Mouse (Mus musculus): Measurements from ENCODE around the gene Immp1l. TPM values are rescaled to one million over a fixed set of nuclear protein-coding genes. Genes with fewer than 3 reads are reported as not detected.

Gene Immp1l
- 106 TPM in 2 replicates for polyA plus RNA-seq (2015; fragmentation: Nextera tagmentation; extraction: Ambion mirVana)

DNA sequence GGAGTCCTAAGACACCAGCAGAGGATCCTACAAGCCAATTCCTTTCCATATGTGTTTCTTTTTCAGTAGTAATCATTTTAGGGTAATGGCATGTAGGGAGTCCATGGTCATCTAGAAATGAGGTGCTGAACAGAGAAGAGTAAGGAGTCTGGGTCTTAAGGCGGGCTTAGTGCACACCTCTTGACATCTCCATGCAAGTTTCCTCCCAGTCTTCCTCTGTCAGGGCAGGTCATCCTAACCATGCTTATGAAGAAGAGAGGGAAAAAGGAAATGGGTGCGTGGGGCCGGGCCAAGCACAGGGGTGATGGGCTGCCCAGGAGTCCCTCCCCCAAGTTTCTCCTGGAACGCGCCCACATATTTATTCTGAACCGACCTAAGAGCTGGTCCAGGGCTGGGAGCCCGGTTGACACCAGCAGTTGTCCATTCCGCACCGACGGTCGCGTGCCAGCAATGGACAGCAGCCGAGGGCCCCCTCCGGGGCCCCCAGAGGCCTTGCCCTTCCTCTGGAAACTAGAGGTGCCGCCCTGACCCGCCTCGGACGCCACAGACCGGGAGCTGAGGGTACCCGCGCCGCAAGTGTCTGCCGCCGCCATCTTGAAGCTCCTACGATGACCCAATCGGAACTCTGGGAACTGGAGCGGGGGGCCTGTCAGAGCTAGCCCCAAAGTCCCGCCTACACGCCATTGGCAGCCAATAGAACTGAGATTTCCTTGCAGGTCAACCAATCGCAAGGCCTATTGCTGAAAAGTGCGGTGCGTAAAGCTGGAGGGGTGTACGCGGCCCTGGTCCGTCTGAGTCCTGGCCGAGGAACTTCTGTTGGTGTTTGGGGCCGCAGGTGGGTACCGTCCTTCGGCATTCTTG lies at the start of gene Immp1l, which contains the start of gene Elp4:
Immp1l (plus strand) TSS at position 743 of the 861 bp plus-strand sequence.
Elp4 (minus strand) TSS at position 669 of the 861 bp plus-strand sequence.
- Histone ChIP-seq H3K4me2 (replicated peaks; ENCODE audit: low read depth) (peak within 1 kb of the TSS; percentile 68), H3K36me3 (ENCODE audit: control insufficient read depth, insufficient read depth, low read length) (no peaks in the 10 kb centered on the region), H3K4me1 (replicated peaks; ENCODE audit: control insufficient read depth, insufficient read depth) (no peaks in the 10 kb centered on the region), H3K27me3 (ENCODE audit: control insufficient read depth, insufficient read depth, low read length) (no peaks in the 10 kb centered on the region), H3K9me3 (ENCODE audit: control insufficient read depth, low read length) (no peaks in the 10 kb centered on the region), H3K27ac (replicated peaks) (0 out of 2 replicates have a peak within 1 kb of the TSS, but pooled peaks have one; percentile 67), H3K4me3 (ENCODE audit: low read depth, low read length) (peak within 1 kb of the TSS; percentile 93), H3K9ac (ENCODE audit: low read length) (peak within 1 kb of the TSS; percentile 81)
- under 1% methylated on average over 39 of the region's 39 CpGs for WGBS
- peak; percentile 100 for ATAC-seq (ENCODE audit: low FRiP score, low TSS enrichment)
- TF ChIP-seq CTCF (IDR thresholded peaks at IDR 0.05; ENCODE audit: low read depth) (no peak), EP300 (optimal IDR thresholded peaks at IDR 0.05) (peak; percentile 74)
- DNase-seq (ENCODE audit: low spot score), result peak; percentile 95

DNA sequence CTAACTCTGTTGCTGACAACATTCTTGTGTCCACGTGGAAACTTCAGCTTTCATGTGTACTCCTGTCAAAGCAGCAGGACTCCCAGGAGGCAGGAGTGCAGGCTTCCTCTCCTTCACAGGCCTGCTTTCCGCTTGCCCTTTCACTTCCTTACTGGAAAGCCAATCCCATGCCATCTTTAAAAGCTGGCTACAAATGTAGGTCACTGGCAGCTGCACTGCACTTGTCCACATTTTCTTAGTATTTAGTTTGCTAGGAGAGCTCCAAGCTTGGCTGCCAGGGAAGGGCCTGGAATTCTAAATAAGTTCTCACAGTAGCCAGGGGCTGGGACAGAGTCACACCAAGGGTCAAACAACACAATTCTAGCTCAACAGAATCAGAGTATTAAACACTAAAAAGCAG lies 49.7 kb upstream of the Immp1l start:
- Histone ChIP-seq H3K27ac (replicated peaks) (no peak overlapping the region), H3K27me3 (ENCODE audit: control insufficient read depth, insufficient read depth, low read length) (no peaks in the 10 kb centered on the region), H3K9me3 (ENCODE audit: control insufficient read depth, low read length) (no peaks in the 10 kb centered on the region), H3K4me2 (replicated peaks; ENCODE audit: low read depth) (no peak overlapping the region), H3K36me3 (ENCODE audit: control insufficient read depth, insufficient read depth, low read length) (no peaks in the 10 kb centered on the region), H3K4me1 (replicated peaks; ENCODE audit: control insufficient read depth, insufficient read depth) (no peaks in the 10 kb centered on the region), H3K4me3 (ENCODE audit: low read depth, low read length) (no peak overlapping the region), H3K9ac (ENCODE audit: low read length) (no peak overlapping the region)
- DNase-seq (ENCODE audit: low spot score) (no peak), ATAC-seq (ENCODE audit: low FRiP score, low TSS enrichment) (no peak)
- 51% methylated on average over 2 of the region's 2 CpGs for WGBS
- TF ChIP-seq EP300 (optimal IDR thresholded peaks at IDR 0.05) (no peak), CTCF (IDR thresholded peaks at IDR 0.05; ENCODE audit: low read depth) (no peak)

DNA sequence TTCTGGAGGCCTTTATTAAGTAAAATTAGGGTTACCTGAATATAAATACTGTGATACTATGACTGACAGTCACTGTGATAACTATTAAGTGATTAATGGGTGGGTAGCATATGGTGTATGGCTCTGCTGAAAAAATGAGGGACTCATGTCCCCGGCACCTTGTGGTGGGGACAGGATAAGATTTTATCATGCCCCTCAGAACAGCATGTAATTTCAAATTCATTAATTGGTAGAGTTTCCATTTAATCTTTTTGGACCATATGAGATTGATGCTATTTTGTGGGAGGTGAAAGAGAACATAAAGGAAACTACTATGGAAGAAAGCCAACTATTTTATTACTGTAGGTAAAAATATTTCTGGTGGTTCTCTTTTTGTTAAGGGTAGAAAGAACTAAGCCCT lies 31.0 kb upstream of the Immp1l start:
- DNase-seq (ENCODE audit: low spot score), result no peak
- ATAC-seq (ENCODE audit: low FRiP score, low TSS enrichment), result no peak
- Histone ChIP-seq H3K9me3 (ENCODE audit: control insufficient read depth, low read length) (no peaks in the 10 kb centered on the region), H3K4me1 (replicated peaks; ENCODE audit: control insufficient read depth, insufficient read depth) (no peaks in the 10 kb centered on the region), H3K27ac (replicated peaks) (no peak overlapping the region), H3K9ac (ENCODE audit: low read length) (no peak overlapping the region), H3K4me2 (replicated peaks; ENCODE audit: low read depth) (no peak overlapping the region), H3K4me3 (ENCODE audit: low read depth, low read length) (no peak overlapping the region), H3K27me3 (ENCODE audit: control insufficient read depth, insufficient read depth, low read length) (no peaks in the 10 kb centered on the region), H3K36me3 (ENCODE audit: control insufficient read depth, insufficient read depth, low read length) (no peaks in the 10 kb centered on the region)
- 85% methylated on average over 1 of the region's 1 CpGs for WGBS
- TF ChIP-seq CTCF (IDR thresholded peaks at IDR 0.05; ENCODE audit: low read depth) (no peak), EP300 (optimal IDR thresholded peaks at IDR 0.05) (no peak)

DNA sequence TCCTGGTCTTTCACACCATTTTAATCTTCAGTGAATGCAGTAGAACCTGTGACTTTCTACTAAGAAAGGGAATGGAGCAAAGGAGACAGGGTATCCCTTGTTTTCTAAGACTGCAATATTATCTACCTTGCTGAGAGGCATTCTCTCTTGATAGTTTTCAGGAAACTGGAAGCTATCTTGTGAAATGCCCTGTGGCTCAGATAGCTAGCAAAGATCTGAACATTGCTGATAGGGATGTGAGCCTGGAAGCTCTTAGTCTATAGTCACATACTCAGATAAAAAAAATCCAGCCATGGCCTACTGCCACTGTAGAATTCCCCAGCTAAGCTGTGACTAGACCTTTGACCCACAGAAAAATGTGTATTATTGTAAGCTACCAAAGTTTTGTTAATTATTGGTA lies 13.6 kb upstream of the Immp1l start:
- Histone ChIP-seq H3K36me3 (ENCODE audit: control insufficient read depth, insufficient read depth, low read length) (no peaks in the 10 kb centered on the region; the same call in 1 of the 2 replicates), H3K4me1 (replicated peaks; ENCODE audit: control insufficient read depth, insufficient read depth) (no peaks in the 10 kb centered on the region), H3K4me3 (ENCODE audit: low read depth, low read length) (no peak overlapping the region), H3K4me2 (replicated peaks; ENCODE audit: low read depth) (no peak overlapping the region), H3K9me3 (ENCODE audit: control insufficient read depth, low read length) (no peaks in the 10 kb centered on the region), H3K27me3 (ENCODE audit: control insufficient read depth, insufficient read depth, low read length) (no peaks in the 10 kb centered on the region), H3K9ac (ENCODE audit: low read length) (no peak overlapping the region), H3K27ac (replicated peaks) (no peak overlapping the region)
- DNase-seq (ENCODE audit: low spot score), result no peak
- ATAC-seq (ENCODE audit: low FRiP score, low TSS enrichment), result no peak
- TF ChIP-seq CTCF (IDR thresholded peaks at IDR 0.05; ENCODE audit: low read depth) (no peak), EP300 (optimal IDR thresholded peaks at IDR 0.05) (no peak)

DNA sequence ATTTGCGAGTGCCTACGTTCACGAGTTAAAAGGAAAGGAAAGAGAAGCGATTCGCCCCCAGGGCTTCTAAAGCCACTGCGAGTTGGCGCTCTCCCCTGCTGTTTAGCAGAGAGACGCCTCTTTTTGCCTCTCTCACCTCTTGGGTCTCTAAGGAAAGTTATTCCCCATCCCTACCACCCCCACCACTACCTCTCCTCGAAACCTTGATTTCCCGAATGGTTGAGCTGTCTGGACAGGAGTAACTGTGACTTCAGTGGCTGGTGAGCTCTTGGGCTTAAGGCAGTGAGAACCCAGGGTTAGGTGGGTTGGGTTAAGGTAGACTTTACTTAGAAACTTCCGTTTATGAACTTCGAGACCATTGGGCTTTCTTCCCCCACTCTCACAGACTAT lies 314 bp downstream of the Immp1l start:
- no peaks in the 10 kb centered on the region for H3K27me3 ChIP-seq (ENCODE audit: control insufficient read depth, insufficient read depth, low read length)
- DNase-seq (ENCODE audit: low spot score) (no peak), ATAC-seq (ENCODE audit: low FRiP score, low TSS enrichment) (peak; percentile 57)
- H3K9me3 ChIP-seq (ENCODE audit: control insufficient read depth, low read length), result no peaks in the 10 kb centered on the region
- no peaks in the 10 kb centered on the region for H3K4me1 ChIP-seq (replicated peaks; ENCODE audit: control insufficient read depth, insufficient read depth)
- H3K9ac ChIP-seq (ENCODE audit: low read length), result peak overlapping the region; percentile 81
- H3K36me3 ChIP-seq (ENCODE audit: control insufficient read depth, insufficient read depth, low read length), result no peaks in the 10 kb centered on the region
- 0 out of 2 replicates have a peak overlapping the region, but pooled peaks have one; percentile 65 for H3K27ac ChIP-seq (replicated peaks)
- peak overlapping the region; percentile 93 for H3K4me3 ChIP-seq (ENCODE audit: low read depth, low read length)
- peak overlapping the region; percentile 68 for H3K4me2 ChIP-seq (replicated peaks; ENCODE audit: low read depth)
- under 1% methylated on average over 12 of the region's 12 CpGs for WGBS
- TF ChIP-seq CTCF (IDR thresholded peaks at IDR 0.05; ENCODE audit: low read depth) (no peak), EP300 (optimal IDR thresholded peaks at IDR 0.05) (peak; percentile 10)

DNA sequence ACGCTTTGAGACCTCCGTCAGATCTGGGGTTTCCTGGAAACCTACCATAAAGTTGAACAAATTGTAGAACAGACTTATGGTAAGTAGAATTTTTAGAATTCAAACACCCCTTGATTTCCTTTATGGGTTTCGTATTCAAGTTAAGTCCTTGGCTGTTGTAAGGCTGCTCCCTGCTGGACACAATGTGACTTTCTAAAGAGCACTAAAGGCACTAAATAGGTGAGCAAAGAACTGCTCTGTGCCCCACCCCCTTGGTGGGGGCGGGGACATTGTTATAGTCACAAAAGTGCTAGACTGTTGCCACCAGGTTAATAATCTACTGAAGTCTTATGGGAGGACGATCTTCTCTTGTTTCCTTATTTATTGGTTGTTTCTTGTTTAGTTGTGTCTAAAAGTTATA lies 3.9 kb downstream of the Immp1l start:
- Histone ChIP-seq H3K4me2 (replicated peaks; ENCODE audit: low read depth) (no peak overlapping the region), H3K27ac (replicated peaks) (no peak overlapping the region), H3K9me3 (ENCODE audit: control insufficient read depth, low read length) (no peaks in the 10 kb centered on the region), H3K27me3 (ENCODE audit: control insufficient read depth, insufficient read depth, low read length) (no peaks in the 10 kb centered on the region), H3K36me3 (ENCODE audit: control insufficient read depth, insufficient read depth, low read length) (peaks cover 5% of the 10 kb centered on the region; the same call in 1 of the 2 replicates), H3K4me1 (replicated peaks; ENCODE audit: control insufficient read depth, insufficient read depth) (no peaks in the 10 kb centered on the region), H3K9ac (ENCODE audit: low read length) (no peak overlapping the region), H3K4me3 (ENCODE audit: low read depth, low read length) (no peak overlapping the region)
- TF ChIP-seq EP300 (optimal IDR thresholded peaks at IDR 0.05) (no peak), CTCF (IDR thresholded peaks at IDR 0.05; ENCODE audit: low read depth) (peak; percentile 49)
- 83% methylated on average over 5 of the region's 5 CpGs for WGBS
- DNase-seq (ENCODE audit: low spot score), result no peak
- no peak for ATAC-seq (ENCODE audit: low FRiP score, low TSS enrichment)
